Mouse (Mus musculus) forebrain, embryonic 12.5 days (tissue): ENCODE measurements around the gene Fto. TPM values are rescaled to one million over a fixed set of nuclear protein-coding genes. Genes with fewer than 3 reads are reported as not detected.

Experiments
- ATAC-seq: fragments of 200-750 bp; cut with Nextera tagmentation; 2 replicates; pipeline ENCODE4 v1.8.0; 2017; ENCODE audit warnings: moderate TSS enrichment; ENCODE audit not compliant: low FRiP score
- H3K27ac ChIP-seq: fragments of 300-500 bp; sonication (generic); 2 replicates; pipeline ENCODE4 v1.5.1; 2016; ENCODE audit warnings: mild to moderate bottlenecking
- H3K27me3 ChIP-seq: fragments of 300-500 bp; sonication (generic); 2 replicates; pipeline ENCODE4 v1.6.1; 2016; ENCODE audit warnings: mild to moderate bottlenecking
- H3K36me3 ChIP-seq: fragments of 300-500 bp; sonication (generic); replicated peaks from 2 replicates; pipeline ENCODE4 v1.6.1; 2016; ENCODE audit warnings: mild to moderate bottlenecking
- H3K4me1 ChIP-seq: fragments of 300-500 bp; sonication (generic); 2 replicates; pipeline ENCODE4 v1.6.1; 2016
- H3K4me2 ChIP-seq: fragments of 300-500 bp; sonication (generic); 2 replicates; pipeline ENCODE4 v1.6.1; 2016; ENCODE audit warnings: mild to moderate bottlenecking, moderate library complexity
- H3K4me3 ChIP-seq: fragments of 300-500 bp; sonication (generic); replicated peaks from 2 replicates; pipeline ENCODE4 v1.5.1; 2016; ENCODE audit warnings: mild to moderate bottlenecking
- H3K9ac ChIP-seq: fragments of 300-500 bp; sonication (generic); 2 replicates; pipeline ENCODE4 v1.6.1; 2016; ENCODE audit warnings: mild to moderate bottlenecking
- H3K9me3 ChIP-seq: fragments of 300-500 bp; sonication (generic); 2 replicates; pipeline ENCODE4 v1.6.1; 2016
- WGBS: fragments of 180-500 bp; shearing (Covaris S2); methylation state at CpG from one replicate; pipeline ENCODE4 v1.1.7; 2016; 5-methylcytosine and 5-hydroxymethylcytosine counted together
- polyA plus RNA-seq: library from polyadenylated mRNA; unstranded; fragments of >200 nt; fragmentation: Nextera tagmentation; extraction: Ambion mirVana; gene quantifications from 2 replicates; pipeline ENCODE4 v1.2.1, GENCODE M21; 2016

The Fto gene
- polyA plus RNA-seq, 1 experiment from 2014 or later, result 105 TPM

- no peaks in the 10 kb centered on the region for H3K9me3 ChIP-seq
- H3K36me3 ChIP-seq, result no peaks in the 10 kb centered on the region
- no peak overlapping the region for H3K27ac ChIP-seq
- H3K4me3 ChIP-seq, result no peak overlapping the region
- no peak for ATAC-seq
- H3K4me1 ChIP-seq, result peaks cover 42% of the 10 kb centered on the region
- no peak overlapping the region for H3K9ac ChIP-seq
- peaks cover 13% of the 10 kb centered on the region for H3K27me3 ChIP-seq
- 58% methylated on average over 3 of the region's 3 CpGs for WGBS
- no peak overlapping the region for H3K4me2 ChIP-seq
Measured at GRCm38 (mm10) chr8:91384389-91384788, 71.1 kb downstream of the Fto start.

GRCm38 (mm10) chr8:91385808-91386207, 72.5 kb downstream of the Fto start:
- peaks cover 5% of the 10 kb centered on the region for H3K27me3 ChIP-seq
- WGBS, result 92% methylated on average over 7 of the region's 7 CpGs
- ATAC-seq, result no peak
- no peaks in the 10 kb centered on the region for H3K9me3 ChIP-seq
- no peak overlapping the region for H3K4me3 ChIP-seq
- H3K36me3 ChIP-seq, result no peaks in the 10 kb centered on the region
- H3K9ac ChIP-seq, result no peak overlapping the region
- H3K27ac ChIP-seq, result no peak overlapping the region
- H3K4me1 ChIP-seq, result peaks cover 40% of the 10 kb centered on the region
- H3K4me2 ChIP-seq, result no peak overlapping the region

- no peak overlapping the region for H3K4me2 ChIP-seq
- H3K36me3 ChIP-seq, result no peaks in the 10 kb centered on the region
- H3K4me3 ChIP-seq, result no peak overlapping the region
- no peak overlapping the region for H3K27ac ChIP-seq
- H3K4me1 ChIP-seq, result peaks cover 9% of the 10 kb centered on the region; the same call in 1 of the 2 replicates
- no peaks in the 10 kb centered on the region for H3K27me3 ChIP-seq
- no peak for ATAC-seq
- H3K9ac ChIP-seq, result no peak overlapping the region
- 59% methylated on average over 9 of the region's 9 CpGs for WGBS
- no peaks in the 10 kb centered on the region for H3K9me3 ChIP-seq
Measured at GRCm38 (mm10) chr8:91390369-91391020, 77.2 kb downstream of the Fto start.

GRCm38 (mm10) chr8:91392261-91392660, 78.9 kb downstream of the Fto start:
- Histone ChIP-seq H3K9me3 (no peaks in the 10 kb centered on the region), H3K27ac (no peak overlapping the region), H3K4me3 (no peak overlapping the region), H3K4me1 (peaks cover 9% of the 10 kb centered on the region; the same call in 1 of the 2 replicates), H3K36me3 (no peaks in the 10 kb centered on the region), H3K4me2 (no peak overlapping the region), H3K27me3 (no peaks in the 10 kb centered on the region), H3K9ac (no peak overlapping the region)
- 74% methylated on average over 7 of the region's 7 CpGs for WGBS
- no peak for ATAC-seq

GRCm38 (mm10) chr8:91395340-91396055, 82.2 kb downstream of the Fto start:
- H3K9ac ChIP-seq, result no peak overlapping the region
- no peaks in the 10 kb centered on the region for H3K36me3 ChIP-seq
- no peaks in the 10 kb centered on the region for H3K27me3 ChIP-seq
- H3K4me1 ChIP-seq, result peaks cover 7% of the 10 kb centered on the region; the same call in 1 of the 2 replicates
- no peaks in the 10 kb centered on the region for H3K9me3 ChIP-seq
- ATAC-seq, result no peak
- WGBS, result 87% methylated on average over 6 of the region's 6 CpGs
- no peak overlapping the region for H3K4me2 ChIP-seq
- no peak overlapping the region for H3K4me3 ChIP-seq
- no peak overlapping the region for H3K27ac ChIP-seq

- no peak for ATAC-seq
- H3K27ac ChIP-seq, result no peak overlapping the region
- H3K9ac ChIP-seq, result no peak overlapping the region
- H3K4me3 ChIP-seq, result no peak overlapping the region
- no peak overlapping the region for H3K4me2 ChIP-seq
- H3K27me3 ChIP-seq, result no peaks in the 10 kb centered on the region
- H3K36me3 ChIP-seq, result 0 out of 2 replicates have a peak, but pooled peaks cover 5% of the 10 kb centered on the region
- H3K4me1 ChIP-seq, result 0 out of 2 replicates have a peak, but pooled peaks cover 2% of the 10 kb centered on the region
- WGBS, result 97% methylated on average over 5 of the region's 5 CpGs
- H3K9me3 ChIP-seq, result no peaks in the 10 kb centered on the region
Measured at GRCm38 (mm10) chr8:91398053-91398452, 84.7 kb downstream of the Fto start.

GRCm38 (mm10) chr8:91402980-91403975, 90.0 kb downstream of the Fto start:
- no peaks in the 10 kb centered on the region for H3K27me3 ChIP-seq
- no peak overlapping the region for H3K9ac ChIP-seq
- no peaks in the 10 kb centered on the region for H3K4me1 ChIP-seq
- no peak overlapping the region for H3K4me3 ChIP-seq
- H3K36me3 ChIP-seq, result peaks cover 5% of the 10 kb centered on the region; the same call in 1 of the 2 replicates
- H3K9me3 ChIP-seq, result no peaks in the 10 kb centered on the region
- ATAC-seq, result no peak
- H3K27ac ChIP-seq, result no peak overlapping the region
- no peak overlapping the region for H3K4me2 ChIP-seq
- 91% methylated on average over 9 of the region's 9 CpGs for WGBS

- ATAC-seq, result no peak
- Histone ChIP-seq H3K9me3 (no peaks in the 10 kb centered on the region), H3K4me3 (no peak overlapping the region), H3K36me3 (peaks cover 8% of the 10 kb centered on the region), H3K27me3 (no peaks in the 10 kb centered on the region), H3K27ac (no peak overlapping the region), H3K9ac (no peak overlapping the region), H3K4me1 (no peaks in the 10 kb centered on the region), H3K4me2 (no peak overlapping the region)
- WGBS, result 94% methylated on average over 7 of the region's 7 CpGs
Measured at GRCm38 (mm10) chr8:91404311-91404710, 91.0 kb downstream of the Fto start.

GRCm38 (mm10) chr8:91405099-91405498, 91.8 kb downstream of the Fto start:
- WGBS, result 96% methylated on average over 7 of the region's 7 CpGs
- H3K9ac ChIP-seq, result no peak overlapping the region
- H3K27ac ChIP-seq, result no peak overlapping the region
- no peak overlapping the region for H3K4me3 ChIP-seq
- ATAC-seq, result no peak
- no peaks in the 10 kb centered on the region for H3K9me3 ChIP-seq
- H3K4me2 ChIP-seq, result no peak overlapping the region
- no peaks in the 10 kb centered on the region for H3K4me1 ChIP-seq
- no peaks in the 10 kb centered on the region for H3K27me3 ChIP-seq
- H3K36me3 ChIP-seq, result peaks cover 16% of the 10 kb centered on the region

GRCm38 (mm10) chr8:91406624-91407290, 93.4 kb downstream of the Fto start:
- ATAC-seq, result no peak
- WGBS, result 90% methylated on average over 14 of the region's 14 CpGs
- H3K4me2 ChIP-seq, result no peak overlapping the region

GRCm38 (mm10) chr8:91407880-91408279, 94.6 kb downstream of the Fto start:
- H3K27me3 ChIP-seq, result no peaks in the 10 kb centered on the region

More at GRCm38 (mm10) chr8:91406624-91407290, 93.4 kb downstream of the Fto start:
- Histone ChIP-seq H3K4me1 (peaks cover 10% of the 10 kb centered on the region), H3K27ac (no peak overlapping the region), H3K9me3 (no peaks in the 10 kb centered on the region), H3K9ac (no peak overlapping the region), H3K36me3 (peaks cover 17% of the 10 kb centered on the region), H3K27me3 (no peaks in the 10 kb centered on the region), H3K4me3 (no peak overlapping the region)

More at GRCm38 (mm10) chr8:91407880-91408279, 94.6 kb downstream of the Fto start:
- WGBS, result 82% methylated on average over 4 of the region's 4 CpGs
- no peak for ATAC-seq
- peaks cover 13% of the 10 kb centered on the region for H3K36me3 ChIP-seq
- no peak overlapping the region for H3K4me2 ChIP-seq
- no peak overlapping the region for H3K27ac ChIP-seq
- peaks cover 10% of the 10 kb centered on the region for H3K4me1 ChIP-seq
- no peak overlapping the region for H3K9ac ChIP-seq
- H3K9me3 ChIP-seq, result no peaks in the 10 kb centered on the region
- H3K4me3 ChIP-seq, result no peak overlapping the region
